Mouse (Mus musculus) brain, adult 2 months (tissue): Measurements from ENCODE around the gene Mapkapk2.

Experiments
- DNase-seq: peaks from one replicate; pipeline ENCODE4 v3.0.0; 2011; ENCODE audit warnings: low read depth, low spot score

The Mapkapk2 gene

GRCm38 (mm10) chr1:131112576-131112975 is 14.9 kb upstream of the Mapkapk2 start:
- no peak for DNase-seq

GRCm38 (mm10) chr1:131110525-131111106 is 13.0 kb upstream of the Mapkapk2 start:
- DNase-seq: peak; percentile 48

GRCm38 (mm10) chr1:131107575-131108308 is 10.1 kb upstream of the Mapkapk2 start:
- DNase-seq: no peak

- no peak for DNase-seq
Observed at GRCm38 (mm10) chr1:131103776-131104424, 6.3 kb upstream of the Mapkapk2 start.

- peak; percentile 64 for DNase-seq
Observed at GRCm38 (mm10) chr1:131100808-131101207, 3.2 kb upstream of the Mapkapk2 start.

GRCm38 (mm10) chr1:131096803-131097699 is 575 bp downstream of the Mapkapk2 start:
- peak; percentile 58 for DNase-seq

GRCm38 (mm10) chr1:131096132-131096695 is 1.4 kb downstream of the Mapkapk2 start:
- no peak for DNase-seq

GRCm38 (mm10) chr1:131095574-131095973 is 2.1 kb downstream of the Mapkapk2 start:
- DNase-seq: peak; percentile 62

GRCm38 (mm10) chr1:131093889-131094288 is 3.7 kb downstream of the Mapkapk2 start:
- DNase-seq: no peak

- no peak for DNase-seq
Observed at GRCm38 (mm10) chr1:131092846-131093245, 4.8 kb downstream of the Mapkapk2 start.

- DNase-seq: no peak
Observed at GRCm38 (mm10) chr1:131092173-131092572, 5.5 kb downstream of the Mapkapk2 start.

GRCm38 (mm10) chr1:131091481-131091880 is 6.1 kb downstream of the Mapkapk2 start:
- no peak for DNase-seq

- DNase-seq: no peak
Observed at GRCm38 (mm10) chr1:131090877-131091276, 6.7 kb downstream of the Mapkapk2 start.

GRCm38 (mm10) chr1:131090261-131090660 is 7.4 kb downstream of the Mapkapk2 start:
- no peak for DNase-seq

GRCm38 (mm10) chr1:131089525-131090127 is 8.0 kb downstream of the Mapkapk2 start:
- DNase-seq: no peak

GRCm38 (mm10) chr1:131088547-131088946 is 9.1 kb downstream of the Mapkapk2 start:
- no peak for DNase-seq

GRCm38 (mm10) chr1:131086907-131087306 is 10.7 kb downstream of the Mapkapk2 start:
- DNase-seq: no peak

- DNase-seq: no peak
Observed at GRCm38 (mm10) chr1:131085957-131086739, 11.5 kb downstream of the Mapkapk2 start.

- DNase-seq: no peak
Observed at GRCm38 (mm10) chr1:131085272-131085671, 12.4 kb downstream of the Mapkapk2 start.

- DNase-seq: no peak
Observed at GRCm38 (mm10) chr1:131084289-131084688, 13.3 kb downstream of the Mapkapk2 start.
